In genomic region chr4:141030541-141031206, GRCm38 (mm10) we compare ENCODE assay signal across 19 mouse cellular contexts. TPM values are rescaled to one million over a fixed set of nuclear protein-coding genes. Genes with fewer than 3 reads are reported as not detected.
DNase-seq lines count a peak whose midpoint lies in the region; ATAC-seq lines count a peak whose summit lies in the region.
"Had no signal": no experiment of that assay in that cellular context is flagged by ENCODE, and none has a peak within 500 bp of the region (broad histone marks: within the 10 kb centered on the region; RNA-seq: fewer than 3 reads in every experiment).

No protein-coding gene starts in this region.

- H3K4me3 ChIP-seq in forebrain, embryonic 14.5 days (ENCODE audit: low read depth, low read length): no peak overlapping the region
- H3K4me3 ChIP-seq in forebrain, embryonic 11.5 days (ENCODE audit: low read depth, low read length): no peak overlapping the region
- H3K4me3 ChIP-seq in hindbrain, embryonic 13.5 days: no peak overlapping the region
- no peak overlapping the region for H3K4me3 ChIP-seq in hindbrain, embryonic 11.5 days (ENCODE audit: low read depth, low read length)
- H3K4me3 ChIP-seq in embryonic facial prominence, embryonic 14.5 days (ENCODE audit: low read depth, low read length): no peak overlapping the region
- H3K4me3 ChIP-seq: embryonic facial prominence, embryonic 15.5 days; limb, embryonic 12.5 days; liver, embryonic 13.5 days had no signal

- H3K9me3 ChIP-seq in forebrain, embryonic 14.5 days (replicated peaks; ENCODE audit: control insufficient read depth, low read length): no peaks in the 10 kb centered on the region
- no peaks in the 10 kb centered on the region for H3K9me3 ChIP-seq in forebrain, embryonic 11.5 days (ENCODE audit: control insufficient read depth, low read length)
- H3K9me3 ChIP-seq in hindbrain, embryonic 13.5 days: no peaks in the 10 kb centered on the region
- H3K9me3 ChIP-seq in hindbrain, embryonic 11.5 days (ENCODE audit: control insufficient read depth, low read length): no peaks in the 10 kb centered on the region
- no peaks in the 10 kb centered on the region for H3K9me3 ChIP-seq in embryonic facial prominence, embryonic 14.5 days (ENCODE audit: control insufficient read depth, low read length)
- H3K9me3 ChIP-seq: embryonic facial prominence, embryonic 15.5 days; limb, embryonic 12.5 days; liver, embryonic 13.5 days had no signal

- peak; percentile 67 for DNase-seq in cerebellum, adult 11-12 months
- no peak for DNase-seq in cerebellum, adult 8-10 months
- no peak for DNase-seq in forebrain, embryonic 14.5 days (ENCODE audit: low spot score)
- no peak for DNase-seq in forebrain, embryonic 11.5 days (ENCODE audit: low spot score)
- no peak for DNase-seq in hindbrain, embryonic 11.5 days (ENCODE audit: low spot score)
- DNase-seq in embryonic facial prominence, embryonic 14.5 days (ENCODE audit: low spot score): no peak
- DNase-seq in thymus, adult 18-20 months: no peak
- DNase-seq: adrenal gland, adult 8-10 months; heart, adult 18-20 months; kidney, postnatal 36 days; layer of hippocampus, adult 9-11 months; liver, embryonic 13.5 days; lung, embryonic 14.5 days; lung, postnatal 36 days had no signal

- H3K36me3 ChIP-seq in forebrain, embryonic 14.5 days (ENCODE audit: control insufficient read depth, insufficient read depth, low read length): peaks cover 68% of the 10 kb centered on the region
- no peaks in the 10 kb centered on the region; the same call in 1 of the 2 replicates for H3K36me3 ChIP-seq in forebrain, embryonic 11.5 days (ENCODE audit: control insufficient read depth, insufficient read depth, low read length)
- peaks cover 79% of the 10 kb centered on the region for H3K36me3 ChIP-seq in hindbrain, embryonic 13.5 days
- peaks cover 2% of the 10 kb centered on the region; the same call in 1 of the 2 replicates for H3K36me3 ChIP-seq in hindbrain, embryonic 11.5 days (ENCODE audit: control insufficient read depth, insufficient read depth, low read length)
- peaks cover 45% of the 10 kb centered on the region for H3K36me3 ChIP-seq in embryonic facial prominence, embryonic 14.5 days (ENCODE audit: control insufficient read depth, insufficient read depth, low read length)
- H3K36me3 ChIP-seq: liver, embryonic 13.5 days had no signal

- 83% methylated on average over 17 of the region's 18 CpGs for WGBS in forebrain, embryonic 14.5 days
- 90% methylated on average over 17 of the region's 18 CpGs for WGBS in forebrain, embryonic 11.5 days
- 85% methylated on average over 18 of the region's 18 CpGs for WGBS in hindbrain, embryonic 13.5 days
- 90% methylated on average over 17 of the region's 18 CpGs for WGBS in hindbrain, embryonic 11.5 days
- 89% methylated on average over 17 of the region's 18 CpGs for WGBS in embryonic facial prominence, embryonic 14.5 days

- no peak for ATAC-seq in forebrain, embryonic 14.5 days
- ATAC-seq in forebrain, embryonic 11.5 days (replicated peaks; ENCODE audit: low FRiP score): no peak
- no peak for ATAC-seq in hindbrain, embryonic 13.5 days (ENCODE audit: low FRiP score)
- ATAC-seq in hindbrain, embryonic 11.5 days (ENCODE audit: low FRiP score): no peak
- ATAC-seq in embryonic facial prominence, embryonic 14.5 days (ENCODE audit: low read depth): no peak
- ATAC-seq: intestine, embryonic 16.5 days had no signal

- no peak overlapping the region for H3K27ac ChIP-seq in forebrain, embryonic 14.5 days (ENCODE audit: low read depth, low read length)
- H3K27ac ChIP-seq in forebrain, embryonic 11.5 days (ENCODE audit: low read depth, low read length): no peak overlapping the region
- no peak overlapping the region for H3K27ac ChIP-seq in hindbrain, embryonic 13.5 days
- no peak overlapping the region for H3K27ac ChIP-seq in hindbrain, embryonic 11.5 days (ENCODE audit: low read depth, low read length)
- no peak overlapping the region for H3K27ac ChIP-seq in embryonic facial prominence, embryonic 14.5 days (replicated peaks; ENCODE audit: low read depth, low read length)
- H3K27ac ChIP-seq: limb, embryonic 12.5 days; liver, embryonic 13.5 days had no signal

- 0 out of 2 replicates have a peak overlapping the region, but pooled peaks have one; percentile 5 for H3K9ac ChIP-seq in forebrain, embryonic 14.5 days (ENCODE audit: low read length)
- no peak overlapping the region for H3K9ac ChIP-seq in forebrain, embryonic 11.5 days (ENCODE audit: low read length)
- H3K9ac ChIP-seq in hindbrain, embryonic 13.5 days: peak overlapping the region; percentile 14; the same call in 1 of the 2 replicates
- no peak overlapping the region for H3K9ac ChIP-seq in hindbrain, embryonic 11.5 days (ENCODE audit: low read depth, low read length)
- H3K9ac ChIP-seq in embryonic facial prominence, embryonic 14.5 days (ENCODE audit: low read depth, low read length): 0 out of 2 replicates have a peak overlapping the region, but pooled peaks have one; percentile 1
- H3K9ac ChIP-seq: embryonic facial prominence, embryonic 15.5 days; limb, embryonic 12.5 days; liver, embryonic 13.5 days; lung, embryonic 14.5 days had no signal

- no peak overlapping the region for H3K4me2 ChIP-seq in forebrain, embryonic 14.5 days (ENCODE audit: low read length)
- H3K4me2 ChIP-seq in forebrain, embryonic 11.5 days (ENCODE audit: low read depth, low read length, severe bottlenecking): no peak overlapping the region
- H3K4me2 ChIP-seq in hindbrain, embryonic 13.5 days: no peak overlapping the region
- no peak overlapping the region for H3K4me2 ChIP-seq in hindbrain, embryonic 11.5 days (replicated peaks; ENCODE audit: low read depth, low read length)
- no peak overlapping the region for H3K4me2 ChIP-seq in embryonic facial prominence, embryonic 14.5 days (ENCODE audit: low read depth, low read length)
- H3K4me2 ChIP-seq: embryonic facial prominence, embryonic 15.5 days; limb, embryonic 12.5 days; liver, embryonic 13.5 days; lung, embryonic 14.5 days had no signal

- no peaks in the 10 kb centered on the region for H3K4me1 ChIP-seq in forebrain, embryonic 14.5 days (ENCODE audit: control insufficient read depth, insufficient read depth, low read length)
- no peaks in the 10 kb centered on the region for H3K4me1 ChIP-seq in forebrain, embryonic 11.5 days (replicated peaks; ENCODE audit: control insufficient read depth, insufficient read depth, low read length)
- peaks cover 15% of the 10 kb centered on the region for H3K4me1 ChIP-seq in hindbrain, embryonic 13.5 days (replicated peaks)
- no peaks in the 10 kb centered on the region for H3K4me1 ChIP-seq in hindbrain, embryonic 11.5 days (replicated peaks; ENCODE audit: control insufficient read depth, insufficient read depth, low read length)
- H3K4me1 ChIP-seq in embryonic facial prominence, embryonic 14.5 days (ENCODE audit: control insufficient read depth, insufficient read depth, low read length): no peaks in the 10 kb centered on the region
- H3K4me1 ChIP-seq: limb, embryonic 12.5 days had no signal

- no peaks in the 10 kb centered on the region for H3K27me3 ChIP-seq in forebrain, embryonic 14.5 days (replicated peaks; ENCODE audit: control insufficient read depth, insufficient read depth, low read length)
- no peaks in the 10 kb centered on the region for H3K27me3 ChIP-seq in forebrain, embryonic 11.5 days (ENCODE audit: control insufficient read depth, insufficient read depth, low read length)
- no peaks in the 10 kb centered on the region for H3K27me3 ChIP-seq in hindbrain, embryonic 13.5 days
- no peaks in the 10 kb centered on the region for H3K27me3 ChIP-seq in hindbrain, embryonic 11.5 days (ENCODE audit: control insufficient read depth, insufficient read depth, low read length)
- no peaks in the 10 kb centered on the region for H3K27me3 ChIP-seq in embryonic facial prominence, embryonic 14.5 days (replicated peaks; ENCODE audit: control insufficient read depth, insufficient read depth, low read length)
- H3K27me3 ChIP-seq: embryonic facial prominence, embryonic 15.5 days; limb, embryonic 12.5 days; liver, embryonic 13.5 days had no signal

RNA-seq across cellular contexts. Expression of gene Mfap2, which starts 20.5 kb away (rescaled TPM):
- polyA plus RNA-seq in forebrain, embryonic 14.5 days (2014; fragmentation: Nextera tagmentation; extraction: Ambion mirVana): 255 and 287 TPM in 2 replicates
- polyA plus RNA-seq in forebrain, embryonic 11.5 days (2014; fragmentation: Nextera tagmentation; extraction: Ambion mirVana): 263 and 298 TPM in 2 replicates
- polyA plus RNA-seq in hindbrain, embryonic 13.5 days (2015; fragmentation: Nextera tagmentation; extraction: Ambion mirVana): 198 and 227 TPM in 2 replicates
- 266 and 286 TPM in 2 replicates for polyA plus RNA-seq in hindbrain, embryonic 11.5 days (2014; fragmentation: Nextera tagmentation; extraction: Ambion mirVana)
- polyA plus RNA-seq in embryonic facial prominence, embryonic 14.5 days (2014; fragmentation: Nextera tagmentation; extraction: Ambion mirVana): 745 and 811 TPM in 2 replicates

RNA-seq across cellular contexts. Expression of gene Crocc, which starts 29.7 kb away (rescaled TPM):
- 6.6 and 7.8 TPM in 2 replicates for polyA plus RNA-seq in forebrain, embryonic 14.5 days (2014; fragmentation: Nextera tagmentation; extraction: Ambion mirVana)
- 14.3 and 15.3 TPM in 2 replicates for polyA plus RNA-seq in forebrain, embryonic 11.5 days (2014; fragmentation: Nextera tagmentation; extraction: Ambion mirVana)
- 6.0 and 6.2 TPM in 2 replicates for polyA plus RNA-seq in hindbrain, embryonic 13.5 days (2015; fragmentation: Nextera tagmentation; extraction: Ambion mirVana)
- 6.3 and 7.6 TPM in 2 replicates for polyA plus RNA-seq in hindbrain, embryonic 11.5 days (2014; fragmentation: Nextera tagmentation; extraction: Ambion mirVana)
- polyA plus RNA-seq in embryonic facial prominence, embryonic 14.5 days (2014; fragmentation: Nextera tagmentation; extraction: Ambion mirVana): 5.1 and 6.2 TPM in 2 replicates

RNA-seq across cellular contexts. Expression of gene Atp13a2, which starts 44.0 kb away (rescaled TPM):
- polyA plus RNA-seq in forebrain, embryonic 14.5 days (2014; fragmentation: Nextera tagmentation; extraction: Ambion mirVana): 79.9 and 110 TPM in 2 replicates
- 51.2 and 54.9 TPM in 2 replicates for polyA plus RNA-seq in forebrain, embryonic 11.5 days (2014; fragmentation: Nextera tagmentation; extraction: Ambion mirVana)
- polyA plus RNA-seq in hindbrain, embryonic 13.5 days (2015; fragmentation: Nextera tagmentation; extraction: Ambion mirVana): 140 TPM in 2 replicates
- 34.9 and 39.8 TPM in 2 replicates for polyA plus RNA-seq in hindbrain, embryonic 11.5 days (2014; fragmentation: Nextera tagmentation; extraction: Ambion mirVana)
- 42.9 and 43.5 TPM in 2 replicates for polyA plus RNA-seq in embryonic facial prominence, embryonic 14.5 days (2014; fragmentation: Nextera tagmentation; extraction: Ambion mirVana)

RNA-seq across cellular contexts. Expression of gene Necap2, which starts 47.5 kb away (rescaled TPM):
- 36.6 and 41.8 TPM in 2 replicates for polyA plus RNA-seq in forebrain, embryonic 14.5 days (2014; fragmentation: Nextera tagmentation; extraction: Ambion mirVana)
- 50.0 and 51.2 TPM in 2 replicates for polyA plus RNA-seq in forebrain, embryonic 11.5 days (2014; fragmentation: Nextera tagmentation; extraction: Ambion mirVana)
- polyA plus RNA-seq in hindbrain, embryonic 13.5 days (2015; fragmentation: Nextera tagmentation; extraction: Ambion mirVana): 52.6 and 57.3 TPM in 2 replicates
- polyA plus RNA-seq in hindbrain, embryonic 11.5 days (2014; fragmentation: Nextera tagmentation; extraction: Ambion mirVana): 50.8 and 51.7 TPM in 2 replicates
- polyA plus RNA-seq in embryonic facial prominence, embryonic 14.5 days (2014; fragmentation: Nextera tagmentation; extraction: Ambion mirVana): 66.5 and 78.8 TPM in 2 replicates

RNA-seq across cellular contexts. Expression of gene Spata21, which starts 57.5 kb away (rescaled TPM):
- 0.19 TPM in 1 of 2 replicates, not detected in the other for polyA plus RNA-seq in forebrain, embryonic 14.5 days (2014; fragmentation: Nextera tagmentation; extraction: Ambion mirVana)
- polyA plus RNA-seq in forebrain, embryonic 11.5 days (2014; fragmentation: Nextera tagmentation; extraction: Ambion mirVana): not detected in 2 replicates
- 0.17 and 0.40 TPM in 2 replicates for polyA plus RNA-seq in hindbrain, embryonic 13.5 days (2015; fragmentation: Nextera tagmentation; extraction: Ambion mirVana)
- polyA plus RNA-seq in hindbrain, embryonic 11.5 days (2014; fragmentation: Nextera tagmentation; extraction: Ambion mirVana): 0.17 and 0.19 TPM in 2 replicates
- polyA plus RNA-seq in embryonic facial prominence, embryonic 14.5 days (2014; fragmentation: Nextera tagmentation; extraction: Ambion mirVana): 0.33 TPM in 1 of 2 replicates, not detected in the other
- polyA plus RNA-seq: intestine, embryonic 16.5 days; limb, embryonic 12.5 days; liver, embryonic 13.5 days; small intestine, adult 2 months had no signal

Comparison
In these comparisons a context has a peak if more than half of its experiments do, and no peak if none do; other contexts are left out.
1. H3K9ac ChIP-seq: peak in forebrain, embryonic 14.5 days (single experiment), hindbrain, embryonic 13.5 days (single experiment) and embryonic facial prominence, embryonic 14.5 days (single experiment); none in forebrain, embryonic 11.5 days (single experiment) and hindbrain, embryonic 11.5 days (single experiment).